Mouse (Mus musculus) T-helper 1 cell (primary cell): ENCODE results near the gene Clgn.
"Not testable (repeated sequence)": the region's sequence is repeated elsewhere in the genome, so short reads cannot be mapped to it uniquely, and the experiment has no call there.

Experiments used
- in situ Hi-C: fragments of 300-600 bp; cut with MboI, MseI; formaldehyde crosslinking; loops from one replicate; pipeline ENCODE4 v1.15.1; 2025; ENCODE audit warnings: high pct_unique_total_duplicates

The Clgn gene

GRCm38 (mm10) chr8:83423032-83423825 is 33.6 kb downstream of the Clgn start:
- in situ Hi-C loops, result no loop called here

- in situ Hi-C loops, result no loop called here
These were observed 35.5 kb downstream of the Clgn start for GRCm38 (mm10) chr8:83425202-83425601.

GRCm38 (mm10) chr8:83426104-83426759 is 36.6 kb downstream of the Clgn start:
- in situ Hi-C loops, result no loop called here

GRCm38 (mm10) chr8:83426949-83427348 is 37.3 kb downstream of the Clgn start:
- in situ Hi-C loops, result no loop called here

- in situ Hi-C loops, result not testable (repeated sequence)
These were observed 39.0 kb downstream of the Clgn start for GRCm38 (mm10) chr8:83428621-83429020.

GRCm38 (mm10) chr8:83429071-83429524 is 39.4 kb downstream of the Clgn start:
- in situ Hi-C loops, result no loop called here

- in situ Hi-C loops, result no loop called here
These were observed 47.4 kb downstream of the Clgn start for GRCm38 (mm10) chr8:83437077-83437476.

GRCm38 (mm10) chr8:83441656-83442242 is 52.1 kb downstream of the Clgn start:
- in situ Hi-C loops, result no loop called here

GRCm38 (mm10) chr8:83442243-83443051 is 52.8 kb downstream of the Clgn start:
- in situ Hi-C loops, result no loop called here

- in situ Hi-C loops, result no loop called here
These were observed 53.4 kb downstream of the Clgn start for GRCm38 (mm10) chr8:83443052-83443400.

- in situ Hi-C loops, result no loop called here
These were observed 60.3 kb downstream of the Clgn start for GRCm38 (mm10) chr8:83449960-83450359.

- in situ Hi-C loops, result no loop called here
These were observed 61.4 kb downstream of the Clgn start for GRCm38 (mm10) chr8:83451056-83451455.

GRCm38 (mm10) chr8:83457121-83457520 is 67.5 kb downstream of the Clgn start:
- in situ Hi-C loops, result no loop called here

GRCm38 (mm10) chr8:83458222-83458621 is 68.6 kb downstream of the Clgn start, which contains the start of gene Scoc:
TSS of gene Scoc (minus strand) at chr8:83458391.
- in situ Hi-C loops, result no loop called here

- in situ Hi-C loops, result no loop called here
These were observed 69.9 kb downstream of the Clgn start for GRCm38 (mm10) chr8:83459606-83460005.
